Mouse (Mus musculus): Measurements from ENCODE around the gene Cdk6. TPM values are rescaled to one million over a fixed set of nuclear protein-coding genes. Genes with fewer than 3 reads are reported as not detected.

Cdk6 gene
- polyA plus RNA-seq, 1 experiment from 2014 or later = 51.2 TPM

- no peak overlapping the region for H3K4me3 ChIP-seq (ENCODE audit: low read depth, low read length)
- no peaks in the 10 kb centered on the region for H3K4me1 ChIP-seq (replicated peaks; ENCODE audit: control insufficient read depth, insufficient read depth, low read length)
- WGBS = 85% methylated on average over 22 of the region's 22 CpGs
- no peaks in the 10 kb centered on the region for H3K9me3 ChIP-seq (ENCODE audit: control insufficient read depth, low read length)
- H3K27ac ChIP-seq (ENCODE audit: low read depth, low read length) = no peak overlapping the region
- no peak for ATAC-seq (replicated peaks; ENCODE audit: low FRiP score)
- peaks cover 5% of the 10 kb centered on the region; the same call in 1 of the 2 replicates for H3K36me3 ChIP-seq (ENCODE audit: control insufficient read depth, insufficient read depth, low read length)
- no peak for DNase-seq (ENCODE audit: low spot score)
- H3K27me3 ChIP-seq (replicated peaks; ENCODE audit: control insufficient read depth, insufficient read depth, low read length) = no peaks in the 10 kb centered on the region
- H3K9ac ChIP-seq (ENCODE audit: low read depth, low read length) = no peak overlapping the region
- H3K4me2 ChIP-seq = no peak overlapping the region
Observed at GRCm38 (mm10) chr5:3472311-3473156, 131.2 kb downstream of the Cdk6 start.

- 74% methylated on average over 3 of the region's 3 CpGs for WGBS
- Histone ChIP-seq H3K9me3 (ENCODE audit: control insufficient read depth, low read length) (no peaks in the 10 kb centered on the region), H3K9ac (ENCODE audit: low read depth, low read length) (no peak overlapping the region), H3K4me1 (replicated peaks; ENCODE audit: control insufficient read depth, insufficient read depth, low read length) (no peaks in the 10 kb centered on the region), H3K27ac (ENCODE audit: low read depth, low read length) (no peak overlapping the region), H3K36me3 (ENCODE audit: control insufficient read depth, insufficient read depth, low read length) (0 out of 2 replicates have a peak, but pooled peaks cover 3% of the 10 kb centered on the region), H3K27me3 (replicated peaks; ENCODE audit: control insufficient read depth, insufficient read depth, low read length) (no peaks in the 10 kb centered on the region), H3K4me2 (no peak overlapping the region), H3K4me3 (ENCODE audit: low read depth, low read length) (no peak overlapping the region)
- ATAC-seq (replicated peaks; ENCODE audit: low FRiP score) = no peak
- no peak for DNase-seq (ENCODE audit: low spot score)
Observed at GRCm38 (mm10) chr5:3477711-3478110, 136.4 kb downstream of the Cdk6 start.

DNA sequence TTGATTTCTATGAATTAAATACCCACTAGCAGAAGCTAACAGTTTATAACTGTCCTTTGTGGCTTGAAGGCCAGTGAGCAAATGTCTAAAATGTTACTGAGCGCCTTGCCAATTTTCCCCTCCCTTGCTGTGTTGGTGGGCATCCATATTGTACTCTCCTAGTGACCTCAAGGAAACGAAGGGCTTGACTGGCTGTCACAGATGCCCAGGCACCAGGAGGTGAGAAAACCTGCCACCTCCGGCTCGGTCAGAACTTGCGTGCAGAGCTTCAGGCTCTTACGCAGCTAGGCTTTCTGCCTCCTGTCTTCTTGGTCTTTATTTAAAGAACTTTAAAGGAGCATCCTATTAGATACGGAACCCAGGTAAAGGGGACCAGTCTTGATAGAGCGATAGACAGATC lies 136.9 kb downstream of the Cdk6 start:
- H3K9me3 ChIP-seq (ENCODE audit: control insufficient read depth, low read length) = no peaks in the 10 kb centered on the region
- no peaks in the 10 kb centered on the region for H3K27me3 ChIP-seq (replicated peaks; ENCODE audit: control insufficient read depth, insufficient read depth, low read length)
- H3K36me3 ChIP-seq (ENCODE audit: control insufficient read depth, insufficient read depth, low read length) = 0 out of 2 replicates have a peak, but pooled peaks cover 3% of the 10 kb centered on the region
- H3K4me1 ChIP-seq (replicated peaks; ENCODE audit: control insufficient read depth, insufficient read depth, low read length) = no peaks in the 10 kb centered on the region
- no peak for DNase-seq (ENCODE audit: low spot score)
- H3K27ac ChIP-seq (ENCODE audit: low read depth, low read length) = no peak overlapping the region
- no peak overlapping the region for H3K9ac ChIP-seq (ENCODE audit: low read depth, low read length)
- WGBS = 92% methylated on average over 8 of the region's 8 CpGs
- H3K4me3 ChIP-seq (ENCODE audit: low read depth, low read length) = no peak overlapping the region
- H3K4me2 ChIP-seq = no peak overlapping the region
- ATAC-seq (replicated peaks; ENCODE audit: low FRiP score) = no peak

DNA sequence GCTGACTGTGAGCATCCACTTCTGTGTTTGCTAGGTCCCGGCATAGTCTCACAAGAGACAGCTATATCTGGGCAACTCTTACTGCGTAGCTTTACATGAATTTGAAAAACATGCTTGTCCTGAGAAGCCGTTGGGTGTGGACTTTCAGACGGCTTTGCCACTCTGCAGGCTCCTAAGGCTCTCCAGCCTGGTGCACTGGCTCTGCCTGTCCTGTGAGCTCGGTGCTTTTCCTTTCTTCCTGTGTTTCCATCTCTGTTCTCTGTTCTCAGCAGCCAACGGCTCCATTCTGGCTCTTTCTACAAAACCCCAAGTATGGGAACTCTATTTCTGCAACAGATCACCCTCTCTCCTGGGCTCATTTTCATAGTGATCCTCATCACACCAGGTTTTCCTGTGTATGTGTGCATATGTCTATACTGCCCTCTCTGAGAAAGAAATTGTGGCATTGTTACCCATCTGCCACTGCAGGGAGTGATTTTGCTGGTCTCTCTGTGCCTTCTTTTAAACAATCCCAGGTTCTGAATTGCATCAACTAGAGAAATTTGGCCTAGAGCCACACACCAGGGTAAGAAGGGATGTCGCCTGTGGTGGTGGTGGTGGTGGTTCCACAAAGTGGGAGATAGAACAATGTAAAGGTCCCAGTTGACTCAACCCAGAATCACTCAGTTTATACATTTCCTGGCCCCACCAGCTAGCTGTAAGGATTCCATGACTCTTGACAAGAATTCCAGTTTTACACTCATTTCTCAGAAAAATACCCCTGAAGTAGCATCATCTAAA lies 137.9 kb downstream of the Cdk6 start:
- DNase-seq (ENCODE audit: low spot score) = no peak
- no peaks in the 10 kb centered on the region for H3K36me3 ChIP-seq (ENCODE audit: control insufficient read depth, insufficient read depth, low read length)
- H3K9ac ChIP-seq (ENCODE audit: low read depth, low read length) = no peak overlapping the region
- H3K27ac ChIP-seq (ENCODE audit: low read depth, low read length) = no peak overlapping the region
- H3K9me3 ChIP-seq (ENCODE audit: control insufficient read depth, low read length) = no peaks in the 10 kb centered on the region
- H3K4me2 ChIP-seq = no peak overlapping the region
- no peak overlapping the region for H3K4me3 ChIP-seq (ENCODE audit: low read depth, low read length)
- WGBS = 85% methylated on average over 7 of the region's 7 CpGs
- no peaks in the 10 kb centered on the region for H3K4me1 ChIP-seq (replicated peaks; ENCODE audit: control insufficient read depth, insufficient read depth, low read length)
- no peak for ATAC-seq (replicated peaks; ENCODE audit: low FRiP score)
- H3K27me3 ChIP-seq (replicated peaks; ENCODE audit: control insufficient read depth, insufficient read depth, low read length) = no peaks in the 10 kb centered on the region

DNA sequence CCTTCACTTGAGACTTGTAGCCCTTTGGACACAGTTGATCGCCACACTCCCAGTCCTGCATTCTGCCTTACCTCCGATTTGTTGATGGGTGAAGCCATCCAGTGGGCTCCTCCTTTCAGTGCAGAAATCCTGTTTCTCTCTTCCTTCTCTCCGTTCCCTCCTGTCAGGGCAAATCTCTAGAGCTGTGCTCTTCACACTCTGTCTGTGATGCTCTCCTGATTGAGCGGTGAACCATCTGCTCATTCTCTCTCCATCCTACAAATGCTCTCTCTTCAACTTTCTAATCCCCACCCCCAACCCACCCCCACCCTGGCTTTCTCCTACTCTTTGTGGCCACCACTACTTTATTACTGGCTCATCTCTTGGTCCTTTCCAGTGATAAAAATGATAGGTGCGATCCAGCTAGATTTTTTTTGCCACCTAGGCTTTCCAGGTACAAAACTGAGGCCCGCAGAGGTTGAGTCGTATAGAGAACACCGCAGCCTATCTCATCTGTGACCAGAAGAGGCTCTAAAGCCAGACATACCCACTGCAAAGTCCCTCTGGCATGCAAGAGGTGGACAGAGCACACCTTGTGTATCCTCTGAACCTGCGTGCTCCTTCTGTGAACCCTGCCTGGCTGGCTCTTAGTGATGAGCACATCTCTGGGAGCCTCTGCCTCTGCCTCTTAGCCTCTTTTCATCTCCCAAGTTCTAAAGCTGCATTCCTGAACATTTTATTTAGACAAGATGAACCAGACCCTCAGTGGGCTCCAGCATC lies 139.5 kb downstream of the Cdk6 start:
- H3K9me3 ChIP-seq (ENCODE audit: control insufficient read depth, low read length) = no peaks in the 10 kb centered on the region
- ATAC-seq (replicated peaks; ENCODE audit: low FRiP score) = no peak
- no peaks in the 10 kb centered on the region for H3K4me1 ChIP-seq (replicated peaks; ENCODE audit: control insufficient read depth, insufficient read depth, low read length)
- no peak overlapping the region for H3K27ac ChIP-seq (ENCODE audit: low read depth, low read length)
- no peak for DNase-seq (ENCODE audit: low spot score)
- H3K4me3 ChIP-seq (ENCODE audit: low read depth, low read length) = no peak overlapping the region
- WGBS = 93% methylated on average over 9 of the region's 9 CpGs
- H3K9ac ChIP-seq (ENCODE audit: low read depth, low read length) = no peak overlapping the region
- H3K4me2 ChIP-seq = no peak overlapping the region
- no peaks in the 10 kb centered on the region for H3K36me3 ChIP-seq (ENCODE audit: control insufficient read depth, insufficient read depth, low read length)
- no peaks in the 10 kb centered on the region for H3K27me3 ChIP-seq (replicated peaks; ENCODE audit: control insufficient read depth, insufficient read depth, low read length)

GRCm38 (mm10) chr5:3482474-3482873 lies 141.2 kb downstream of the Cdk6 start:
- 0 out of 2 replicates have a peak, but pooled peaks cover 5% of the 10 kb centered on the region for H3K4me1 ChIP-seq (replicated peaks; ENCODE audit: control insufficient read depth, insufficient read depth, low read length)
- no peak overlapping the region for H3K4me3 ChIP-seq (ENCODE audit: low read depth, low read length)
- no peak overlapping the region for H3K27ac ChIP-seq (ENCODE audit: low read depth, low read length)
- WGBS = 60% methylated on average over 7 of the region's 7 CpGs
- no peak overlapping the region for H3K9ac ChIP-seq (ENCODE audit: low read depth, low read length)
- H3K9me3 ChIP-seq (ENCODE audit: control insufficient read depth, low read length) = no peaks in the 10 kb centered on the region
- no peaks in the 10 kb centered on the region for H3K27me3 ChIP-seq (replicated peaks; ENCODE audit: control insufficient read depth, insufficient read depth, low read length)
- no peak overlapping the region for H3K4me2 ChIP-seq
- no peak for DNase-seq (ENCODE audit: low spot score)
- no peak for ATAC-seq (replicated peaks; ENCODE audit: low FRiP score)
- no peaks in the 10 kb centered on the region for H3K36me3 ChIP-seq (ENCODE audit: control insufficient read depth, insufficient read depth, low read length)

GRCm38 (mm10) chr5:3483054-3483722 lies 141.9 kb downstream of the Cdk6 start:
- WGBS = 58% methylated on average over 5 of the region's 5 CpGs
- DNase-seq (ENCODE audit: low spot score) (no peak), ATAC-seq (replicated peaks; ENCODE audit: low FRiP score) (no peak)
- Histone ChIP-seq H3K36me3 (ENCODE audit: control insufficient read depth, insufficient read depth, low read length) (no peaks in the 10 kb centered on the region), H3K27ac (ENCODE audit: low read depth, low read length) (no peak overlapping the region), H3K9me3 (ENCODE audit: control insufficient read depth, low read length) (no peaks in the 10 kb centered on the region), H3K9ac (ENCODE audit: low read depth, low read length) (no peak overlapping the region), H3K4me1 (replicated peaks; ENCODE audit: control insufficient read depth, insufficient read depth, low read length) (0 out of 2 replicates have a peak, but pooled peaks cover 5% of the 10 kb centered on the region), H3K27me3 (replicated peaks; ENCODE audit: control insufficient read depth, insufficient read depth, low read length) (no peaks in the 10 kb centered on the region), H3K4me2 (no peak overlapping the region), H3K4me3 (ENCODE audit: low read depth, low read length) (no peak overlapping the region)

Measured in liver, embryonic 11.5 days (tissue).